9 mouse cellular contexts compared by ENCODE assay signal in genomic region chr4:150401830-150402607, GRCm38 (mm10).
A peak's percentile ranks its signal among the peaks of the same experiment; 100 is the strongest.
DNase-seq lines count a peak whose midpoint lies in the region; ATAC-seq lines count a peak whose summit lies in the region.
"Had no signal": no experiment of that assay in that cellular context is flagged by ENCODE, and none has a peak within 500 bp of the region (broad histone marks: within the 10 kb centered on the region; RNA-seq: fewer than 3 reads in every experiment).

No protein-coding gene starts in this region.

- peaks cover 78% of the 10 kb centered on the region for H3K4me1 ChIP-seq in embryonic facial prominence, embryonic 13.5 days
- H3K4me1 ChIP-seq in embryonic facial prominence, embryonic 10.5 days, result peaks cover 83% of the 10 kb centered on the region
- H3K4me1 ChIP-seq in midbrain, embryonic 15.5 days, result peaks cover 81% of the 10 kb centered on the region
- H3K4me1 ChIP-seq in midbrain, embryonic 10.5 days, result peaks cover 86% of the 10 kb centered on the region
- H3K4me1 ChIP-seq in hindbrain, embryonic 15.5 days (replicated peaks), result peaks cover 91% of the 10 kb centered on the region
- H3K4me1 ChIP-seq in neural tube, embryonic 15.5 days, result peaks cover 77% of the 10 kb centered on the region

- H3K9me3 ChIP-seq in embryonic facial prominence, embryonic 13.5 days, result no peaks in the 10 kb centered on the region
- H3K9me3 ChIP-seq in embryonic facial prominence, embryonic 10.5 days, result no peaks in the 10 kb centered on the region
- H3K9me3 ChIP-seq in midbrain, embryonic 15.5 days, result no peaks in the 10 kb centered on the region
- no peaks in the 10 kb centered on the region for H3K9me3 ChIP-seq in midbrain, embryonic 10.5 days (replicated peaks)
- no peaks in the 10 kb centered on the region for H3K9me3 ChIP-seq in hindbrain, embryonic 15.5 days
- H3K9me3 ChIP-seq in neural tube, embryonic 15.5 days (replicated peaks), result no peaks in the 10 kb centered on the region
- H3K9me3 ChIP-seq: limb, embryonic 12.5 days had no signal

- 59% methylated on average over 13 of the region's 13 CpGs for WGBS in embryonic facial prominence, embryonic 13.5 days
- 77% methylated on average over 13 of the region's 13 CpGs for WGBS in embryonic facial prominence, embryonic 10.5 days
- WGBS in midbrain, embryonic 15.5 days, result 67% methylated on average over 13 of the region's 13 CpGs
- 77% methylated on average over 13 of the region's 13 CpGs for WGBS in midbrain, embryonic 10.5 days
- WGBS in hindbrain, embryonic 15.5 days, result 68% methylated on average over 13 of the region's 13 CpGs
- WGBS in neural tube, embryonic 15.5 days, result 74% methylated on average over 13 of the region's 13 CpGs

- DNase-seq in embryonic facial prominence, embryonic 10.5 days (ENCODE audit: low spot score), result no peak
- no peak for DNase-seq in midbrain, embryonic 10.5 days (ENCODE audit: low spot score)
- no peak for DNase-seq in layer of hippocampus, adult 11-12 months (ENCODE audit: low spot score)
- DNase-seq in cerebellum, adult 9-11 months, result no peak

- H3K36me3 ChIP-seq in embryonic facial prominence, embryonic 13.5 days, result peaks cover 9% of the 10 kb centered on the region
- H3K36me3 ChIP-seq in embryonic facial prominence, embryonic 10.5 days (replicated peaks), result peaks cover 11% of the 10 kb centered on the region
- H3K36me3 ChIP-seq in midbrain, embryonic 15.5 days (replicated peaks), result no peaks in the 10 kb centered on the region
- H3K36me3 ChIP-seq in midbrain, embryonic 10.5 days, result peaks cover 10% of the 10 kb centered on the region
- no peaks in the 10 kb centered on the region for H3K36me3 ChIP-seq in hindbrain, embryonic 15.5 days
- no peaks in the 10 kb centered on the region for H3K36me3 ChIP-seq in neural tube, embryonic 15.5 days

- H3K27me3 ChIP-seq in embryonic facial prominence, embryonic 13.5 days, result no peaks in the 10 kb centered on the region
- no peaks in the 10 kb centered on the region for H3K27me3 ChIP-seq in embryonic facial prominence, embryonic 10.5 days (replicated peaks; ENCODE audit: low read depth, poor library complexity, severe bottlenecking)
- no peaks in the 10 kb centered on the region for H3K27me3 ChIP-seq in midbrain, embryonic 15.5 days (replicated peaks)
- H3K27me3 ChIP-seq in midbrain, embryonic 10.5 days (ENCODE audit: low read depth, poor library complexity, severe bottlenecking), result no peaks in the 10 kb centered on the region
- no peaks in the 10 kb centered on the region for H3K27me3 ChIP-seq in hindbrain, embryonic 15.5 days
- H3K27me3 ChIP-seq in neural tube, embryonic 15.5 days (replicated peaks), result no peaks in the 10 kb centered on the region
- H3K27me3 ChIP-seq: limb, embryonic 12.5 days had no signal

- no peak overlapping the region for H3K4me2 ChIP-seq in embryonic facial prominence, embryonic 13.5 days
- no peak overlapping the region for H3K4me2 ChIP-seq in midbrain, embryonic 15.5 days
- no peak overlapping the region for H3K4me2 ChIP-seq in hindbrain, embryonic 15.5 days
- H3K4me2 ChIP-seq in neural tube, embryonic 15.5 days, result no peak overlapping the region
- H3K4me2 ChIP-seq: limb, embryonic 12.5 days had no signal

- H3K4me3 ChIP-seq in embryonic facial prominence, embryonic 13.5 days, result no peak overlapping the region
- H3K4me3 ChIP-seq in embryonic facial prominence, embryonic 10.5 days, result no peak overlapping the region
- H3K4me3 ChIP-seq in midbrain, embryonic 15.5 days, result no peak overlapping the region
- no peak overlapping the region for H3K4me3 ChIP-seq in midbrain, embryonic 10.5 days
- no peak overlapping the region for H3K4me3 ChIP-seq in hindbrain, embryonic 15.5 days
- no peak overlapping the region for H3K4me3 ChIP-seq in neural tube, embryonic 15.5 days (replicated peaks)
- H3K4me3 ChIP-seq: limb, embryonic 12.5 days had no signal

- ATAC-seq in embryonic facial prominence, embryonic 13.5 days (ENCODE audit: insufficient number of reproducible peaks, insufficient read depth, low FRiP score, low TSS enrichment, low read depth), result no peak
- no peak for ATAC-seq in midbrain, embryonic 15.5 days (replicated peaks)
- no peak for ATAC-seq in hindbrain, embryonic 15.5 days (ENCODE audit: low FRiP score, low read depth)
- no peak for ATAC-seq in neural tube, embryonic 15.5 days (ENCODE audit: low FRiP score)

- peak overlapping the region; percentile 2; the same call in 1 of the 2 replicates for H3K27ac ChIP-seq in embryonic facial prominence, embryonic 13.5 days
- H3K27ac ChIP-seq in embryonic facial prominence, embryonic 10.5 days (replicated peaks), result no peak overlapping the region
- H3K27ac ChIP-seq in midbrain, embryonic 15.5 days, result peak overlapping the region; percentile 43
- no peak overlapping the region for H3K27ac ChIP-seq in midbrain, embryonic 10.5 days (replicated peaks)
- H3K27ac ChIP-seq in hindbrain, embryonic 15.5 days (replicated peaks), result peak overlapping the region; percentile 45; the same call in 1 of the 2 replicates
- H3K27ac ChIP-seq in neural tube, embryonic 15.5 days (replicated peaks), result peak overlapping the region; percentile 64
- H3K27ac ChIP-seq: limb, embryonic 12.5 days had no signal

- no peak overlapping the region for H3K9ac ChIP-seq in embryonic facial prominence, embryonic 13.5 days
- no peak overlapping the region for H3K9ac ChIP-seq in midbrain, embryonic 15.5 days
- no peak overlapping the region for H3K9ac ChIP-seq in hindbrain, embryonic 15.5 days
- no peak overlapping the region for H3K9ac ChIP-seq in neural tube, embryonic 15.5 days (replicated peaks)
- H3K9ac ChIP-seq: limb, embryonic 12.5 days had no signal

Comparison
In these comparisons a context has a peak if more than half of its experiments do, and no peak if none do; other contexts are left out.
1. H3K27ac ChIP-seq: peak in embryonic facial prominence, embryonic 13.5 days (single experiment), midbrain, embryonic 15.5 days (single experiment), hindbrain, embryonic 15.5 days (single experiment) and neural tube, embryonic 15.5 days (single experiment); none in embryonic facial prominence, embryonic 10.5 days (single experiment) and midbrain, embryonic 10.5 days (single experiment).